Mouse (Mus musculus): ENCODE data around the gene Gm34653. TPM values are rescaled to one million over a fixed set of nuclear protein-coding genes. Genes with fewer than 3 reads are reported as not detected.
"Not testable (repeated sequence)": the region's sequence is repeated elsewhere in the genome, so short reads cannot be mapped to it uniquely, and the experiment has no call there.

The Gm34653 gene
- polyA plus RNA-seq (2014; fragmentation: Nextera tagmentation; extraction: Ambion mirVana) = 0.13 TPM in 1 of 2 replicates, not detected in the other

GRCm38 (mm10) chr2:34832766-34833457 lies at the start of gene Gm34653:
Gene Gm34653, plus strand, starts transcription at chr2:34833007.
- H3K9me3 ChIP-seq (ENCODE audit: control insufficient read depth, low read length); DNase-seq; ATAC-seq (ENCODE audit: low FRiP score, low TSS enrichment); H3K4me2 ChIP-seq (ENCODE audit: low read length); H3K9ac ChIP-seq (replicated peaks; ENCODE audit: low read length); H3K4me1 ChIP-seq (ENCODE audit: control insufficient read depth, insufficient read depth, low read length); H3K27me3 ChIP-seq (ENCODE audit: control insufficient read depth, insufficient read depth, low read length); H3K27ac ChIP-seq (replicated peaks; ENCODE audit: low read depth, low read length); H3K4me3 ChIP-seq (replicated peaks; ENCODE audit: low read depth, low read length); H3K36me3 ChIP-seq (ENCODE audit: control insufficient read depth, insufficient read depth, low read length): not testable (repeated sequence)
- WGBS = 68% methylated on average over 11 of the region's 11 CpGs

GRCm38 (mm10) chr2:34783064-34784020 lies 49.5 kb upstream of the Gm34653 start:
- H3K4me3 ChIP-seq (replicated peaks; ENCODE audit: low read depth, low read length) = no peak overlapping the region
- 96% methylated on average over 14 of the region's 14 CpGs for WGBS
- ATAC-seq (ENCODE audit: low FRiP score, low TSS enrichment) (no peak), DNase-seq (no peak)
- H3K9ac ChIP-seq (replicated peaks; ENCODE audit: low read length) = no peak overlapping the region
- no peaks in the 10 kb centered on the region for H3K4me1 ChIP-seq (ENCODE audit: control insufficient read depth, insufficient read depth, low read length)
- no peak overlapping the region for H3K27ac ChIP-seq (replicated peaks; ENCODE audit: low read depth, low read length)
- H3K9me3 ChIP-seq (ENCODE audit: control insufficient read depth, low read length) = no peaks in the 10 kb centered on the region
- H3K27me3 ChIP-seq (ENCODE audit: control insufficient read depth, insufficient read depth, low read length) = no peaks in the 10 kb centered on the region
- peaks cover 43% of the 10 kb centered on the region for H3K36me3 ChIP-seq (ENCODE audit: control insufficient read depth, insufficient read depth, low read length)
- H3K4me2 ChIP-seq (ENCODE audit: low read length) = no peak overlapping the region

DNA sequence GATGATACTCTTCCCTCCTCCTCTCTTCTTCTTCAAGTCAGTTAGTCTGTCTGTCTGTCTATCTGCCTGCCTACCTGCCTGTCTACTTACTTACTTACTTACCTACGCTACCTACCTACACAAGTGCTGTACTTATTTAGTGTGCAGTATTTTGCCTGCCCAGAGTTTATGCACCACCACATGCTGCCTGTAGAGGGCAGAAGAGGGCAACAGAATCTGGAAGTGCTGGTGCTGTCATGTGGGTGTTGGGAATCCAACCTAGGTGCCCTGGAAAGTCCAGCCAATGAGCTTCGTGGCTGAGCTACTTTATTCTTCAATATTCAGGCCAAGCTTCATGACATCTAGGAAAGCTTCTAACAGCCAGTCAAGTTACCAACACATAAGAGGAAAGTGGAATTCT lies 48.7 kb upstream of the Gm34653 start:
- H3K4me2 ChIP-seq (ENCODE audit: low read length) = no peak overlapping the region
- H3K36me3 ChIP-seq (ENCODE audit: control insufficient read depth, insufficient read depth, low read length) = peaks cover 36% of the 10 kb centered on the region
- H3K9ac ChIP-seq (replicated peaks; ENCODE audit: low read length) = no peak overlapping the region
- no peaks in the 10 kb centered on the region for H3K4me1 ChIP-seq (ENCODE audit: control insufficient read depth, insufficient read depth, low read length)
- H3K4me3 ChIP-seq (replicated peaks; ENCODE audit: low read depth, low read length) = no peak overlapping the region
- ATAC-seq (ENCODE audit: low FRiP score, low TSS enrichment) (no peak), DNase-seq (peak; percentile 41)
- 67% methylated on average over 2 of the region's 2 CpGs for WGBS
- H3K27ac ChIP-seq (replicated peaks; ENCODE audit: low read depth, low read length) = no peak overlapping the region
- no peaks in the 10 kb centered on the region for H3K9me3 ChIP-seq (ENCODE audit: control insufficient read depth, low read length)
- H3K27me3 ChIP-seq (ENCODE audit: control insufficient read depth, insufficient read depth, low read length) = no peaks in the 10 kb centered on the region

GRCm38 (mm10) chr2:34790282-34790681 lies 42.5 kb upstream of the Gm34653 start:
- Histone ChIP-seq H3K4me1 (ENCODE audit: control insufficient read depth, insufficient read depth, low read length) (no peaks in the 10 kb centered on the region), H3K36me3 (ENCODE audit: control insufficient read depth, insufficient read depth, low read length) (0 out of 2 replicates have a peak, but pooled peaks cover 3% of the 10 kb centered on the region), H3K4me3 (replicated peaks; ENCODE audit: low read depth, low read length) (no peak overlapping the region), H3K9ac (replicated peaks; ENCODE audit: low read length) (no peak overlapping the region), H3K27ac (replicated peaks; ENCODE audit: low read depth, low read length) (no peak overlapping the region), H3K4me2 (ENCODE audit: low read length) (no peak overlapping the region), H3K27me3 (ENCODE audit: control insufficient read depth, insufficient read depth, low read length) (no peaks in the 10 kb centered on the region), H3K9me3 (ENCODE audit: control insufficient read depth, low read length) (no peaks in the 10 kb centered on the region)
- WGBS = 95% methylated on average over 8 of the region's 8 CpGs
- no peak for DNase-seq
- no peak for ATAC-seq (ENCODE audit: low FRiP score, low TSS enrichment)

DNA sequence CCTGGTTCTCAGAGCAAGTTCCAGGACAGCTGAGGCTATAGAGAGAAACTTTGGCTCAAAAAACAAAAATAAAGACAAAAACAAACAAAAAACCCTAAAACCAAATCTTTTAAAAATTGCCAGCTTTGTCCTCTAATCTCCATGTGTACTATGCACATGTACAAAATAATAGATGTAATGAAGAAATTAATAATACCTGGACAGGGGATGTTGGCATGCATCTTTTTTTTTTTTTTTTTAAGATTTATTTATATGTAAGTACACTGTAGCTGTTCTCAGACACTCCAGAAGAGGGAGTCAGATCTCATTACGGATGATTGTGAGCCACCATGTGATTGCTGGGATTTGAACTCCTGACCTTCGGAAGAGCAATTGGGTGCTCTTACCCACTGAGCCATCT lies 40.3 kb upstream of the Gm34653 start:
- H3K4me1 ChIP-seq (ENCODE audit: control insufficient read depth, insufficient read depth, low read length); H3K27me3 ChIP-seq (ENCODE audit: control insufficient read depth, insufficient read depth, low read length); ATAC-seq (ENCODE audit: low FRiP score, low TSS enrichment); H3K9ac ChIP-seq (replicated peaks; ENCODE audit: low read length); DNase-seq; H3K4me2 ChIP-seq (ENCODE audit: low read length); H3K9me3 ChIP-seq (ENCODE audit: control insufficient read depth, low read length); H3K4me3 ChIP-seq (replicated peaks; ENCODE audit: low read depth, low read length); H3K27ac ChIP-seq (replicated peaks; ENCODE audit: low read depth, low read length); H3K36me3 ChIP-seq (ENCODE audit: control insufficient read depth, insufficient read depth, low read length): not testable (repeated sequence)
- 81% methylated on average over 2 of the region's 2 CpGs for WGBS

DNA sequence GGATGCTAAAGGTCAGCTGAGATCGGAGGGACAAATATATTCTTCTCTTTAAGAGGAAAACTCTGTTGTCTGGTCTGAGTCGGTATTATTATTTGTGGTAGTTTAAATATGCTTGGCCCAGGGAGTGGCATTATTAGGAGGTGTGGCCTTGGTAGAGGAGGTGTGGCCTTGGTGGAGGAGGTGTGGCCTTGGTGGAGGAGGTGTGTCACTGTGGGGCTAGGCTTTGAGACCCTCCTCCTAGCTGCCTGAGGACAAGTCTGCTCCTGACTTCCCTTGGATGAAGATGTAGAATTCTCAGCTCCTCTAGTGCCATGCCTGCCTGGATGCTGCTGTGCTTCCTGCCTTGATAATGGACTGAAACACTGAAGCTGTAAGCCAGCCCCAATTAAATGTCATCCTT lies 38.3 kb upstream of the Gm34653 start:
- no peak for ATAC-seq (ENCODE audit: low FRiP score, low TSS enrichment)
- H3K9me3 ChIP-seq (ENCODE audit: control insufficient read depth, low read length) = no peaks in the 10 kb centered on the region
- no peaks in the 10 kb centered on the region for H3K27me3 ChIP-seq (ENCODE audit: control insufficient read depth, insufficient read depth, low read length)
- H3K4me3 ChIP-seq (replicated peaks; ENCODE audit: low read depth, low read length) = no peak overlapping the region
- DNase-seq = no peak
- H3K27ac ChIP-seq (replicated peaks; ENCODE audit: low read depth, low read length) = no peak overlapping the region
- H3K4me2 ChIP-seq (ENCODE audit: low read length) = no peak overlapping the region
- H3K36me3 ChIP-seq (ENCODE audit: control insufficient read depth, insufficient read depth, low read length) = 0 out of 2 replicates have a peak, but pooled peaks cover 4% of the 10 kb centered on the region
- no peaks in the 10 kb centered on the region for H3K4me1 ChIP-seq (ENCODE audit: control insufficient read depth, insufficient read depth, low read length)
- WGBS = 89% methylated on average over 2 of the region's 2 CpGs
- H3K9ac ChIP-seq (replicated peaks; ENCODE audit: low read length) = no peak overlapping the region

DNA sequence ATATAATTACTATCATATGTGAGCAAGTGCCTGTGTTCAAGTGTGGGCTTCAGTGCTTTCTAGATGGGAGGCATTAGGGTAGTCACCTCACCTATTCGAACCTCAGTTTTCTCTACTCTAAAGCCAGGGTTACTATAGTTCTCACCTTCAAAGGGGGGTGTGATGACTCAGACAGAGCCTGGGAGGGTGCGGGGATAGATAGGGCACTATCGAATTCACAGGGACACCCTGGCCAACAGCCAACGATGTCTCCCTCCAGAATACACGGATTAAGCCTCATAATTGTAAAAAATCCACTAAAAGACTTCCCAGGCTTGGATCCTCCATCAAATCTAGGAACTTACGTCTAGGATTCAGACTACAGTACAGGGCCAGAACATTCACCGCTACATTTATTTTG lies 37.4 kb upstream of the Gm34653 start:
- no peak overlapping the region for H3K27ac ChIP-seq (replicated peaks; ENCODE audit: low read depth, low read length)
- no peaks in the 10 kb centered on the region for H3K9me3 ChIP-seq (ENCODE audit: control insufficient read depth, low read length)
- no peak for ATAC-seq (ENCODE audit: low FRiP score, low TSS enrichment)
- H3K4me1 ChIP-seq (ENCODE audit: control insufficient read depth, insufficient read depth, low read length) = no peaks in the 10 kb centered on the region
- no peak for DNase-seq
- H3K4me3 ChIP-seq (replicated peaks; ENCODE audit: low read depth, low read length) = no peak overlapping the region
- no peak overlapping the region for H3K9ac ChIP-seq (replicated peaks; ENCODE audit: low read length)
- H3K36me3 ChIP-seq (ENCODE audit: control insufficient read depth, insufficient read depth, low read length) = 0 out of 2 replicates have a peak, but pooled peaks cover 4% of the 10 kb centered on the region
- H3K4me2 ChIP-seq (ENCODE audit: low read length) = no peak overlapping the region
- WGBS = 95% methylated on average over 7 of the region's 7 CpGs
- no peaks in the 10 kb centered on the region for H3K27me3 ChIP-seq (ENCODE audit: control insufficient read depth, insufficient read depth, low read length)

DNA sequence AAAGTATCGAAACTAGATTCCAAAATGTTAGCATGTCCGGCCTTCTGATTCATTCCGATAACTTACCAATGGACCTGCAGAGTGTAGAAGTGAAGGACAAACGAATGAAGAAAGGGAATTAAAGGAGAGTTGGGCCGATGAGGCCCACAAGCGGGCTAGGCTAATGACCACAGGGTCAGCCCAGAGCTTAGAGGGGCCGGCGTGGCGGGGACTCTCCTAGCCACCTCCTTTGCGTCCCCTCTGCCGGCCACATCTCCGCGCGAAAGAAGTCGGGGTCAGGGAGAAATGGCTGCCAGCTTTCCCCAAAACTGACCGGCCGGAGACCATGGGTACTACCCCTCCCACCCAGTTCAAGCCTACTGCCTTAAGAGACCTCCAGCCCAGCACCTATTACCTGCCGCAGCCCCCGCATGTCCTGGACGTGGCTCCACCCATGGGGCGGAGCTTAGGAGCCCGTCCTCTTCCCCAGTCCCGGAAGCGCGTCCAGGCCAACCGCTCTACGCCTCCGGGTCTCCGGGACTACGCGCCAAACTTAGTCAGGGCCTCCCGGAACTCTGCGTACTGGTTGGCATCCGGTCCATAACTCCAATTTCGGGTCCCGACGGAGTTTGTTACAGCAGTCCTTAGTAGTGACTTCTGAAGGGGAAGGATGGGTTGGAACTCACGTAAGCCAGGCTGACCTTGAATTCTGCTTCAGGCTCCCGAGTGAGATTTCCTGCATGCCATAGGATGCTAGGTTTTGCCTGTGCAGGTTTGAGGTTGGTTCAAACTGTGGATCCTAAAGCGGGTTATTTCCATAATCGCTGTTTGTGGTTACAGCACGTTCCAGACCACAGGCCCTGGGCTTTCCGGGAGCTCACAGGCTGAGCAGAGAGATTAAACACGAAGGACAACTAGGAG lies 33.2 kb upstream of the Gm34653 start, which contains the start of gene Rabepk:
Gene Rabepk, minus strand, starts transcription at position 556 of the 900 bp plus-strand sequence.
- 0 out of 2 replicates have a peak, but pooled peaks cover 4% of the 10 kb centered on the region for H3K36me3 ChIP-seq (ENCODE audit: control insufficient read depth, insufficient read depth, low read length)
- H3K4me2 ChIP-seq (ENCODE audit: low read length) = peak within 1 kb of the TSS; percentile 77
- DNase-seq = peak; percentile 85
- H3K9ac ChIP-seq (replicated peaks; ENCODE audit: low read length) = peak within 1 kb of the TSS; percentile 59
- WGBS = 5% methylated on average over 44 of the region's 44 CpGs
- H3K27me3 ChIP-seq (ENCODE audit: control insufficient read depth, insufficient read depth, low read length) = no peaks in the 10 kb centered on the region
- peaks cover 6% of the 10 kb centered on the region for H3K4me1 ChIP-seq (ENCODE audit: control insufficient read depth, insufficient read depth, low read length)
- H3K4me3 ChIP-seq (replicated peaks; ENCODE audit: low read depth, low read length) = peak within 1 kb of the TSS; percentile 62
- ATAC-seq (ENCODE audit: low FRiP score, low TSS enrichment) = peak; percentile 54
- no peaks in the 10 kb centered on the region for H3K9me3 ChIP-seq (ENCODE audit: control insufficient read depth, low read length)
- no peak within 1 kb of the TSS; the same call in 1 of the 2 replicates for H3K27ac ChIP-seq (replicated peaks; ENCODE audit: low read depth, low read length)
